Mouse (Mus musculus) cerebellum, postnatal 36 days (tissue): ENCODE measurements around the gene Crtc3.

Experiments used
- DNase-seq, 2 experiments: peaks; one replicate each; pipeline ENCODE4 v3.0.0; 2021 to 2022; ENCODE audit warnings: mixed read lengths in 2 of 2

Gene Crtc3

GRCm38 (mm10) chr7:80688556-80689220 lies at the start of gene Crtc3:
TSS of gene Crtc3 (minus strand) at chr7:80688877.
- peak; percentile 75 to 77 for DNase-seq

- no peak for DNase-seq
Measured at GRCm38 (mm10) chr7:80736199-80736598, 47.5 kb upstream of the Crtc3 start.

- DNase-seq: peak in 1 of 2 experiments; percentile 20
Measured at GRCm38 (mm10) chr7:80732986-80733385, 44.3 kb upstream of the Crtc3 start.

GRCm38 (mm10) chr7:80729662-80730061 lies 41.0 kb upstream of the Crtc3 start:
- peak; percentile 73 to 76 for DNase-seq

- no peak for DNase-seq
Measured at GRCm38 (mm10) chr7:80721041-80721440, 32.4 kb upstream of the Crtc3 start.

GRCm38 (mm10) chr7:80719582-80719981 lies 30.9 kb upstream of the Crtc3 start:
- no peak for DNase-seq

GRCm38 (mm10) chr7:80719038-80719437 lies 30.4 kb upstream of the Crtc3 start:
- no peak for DNase-seq

- no peak for DNase-seq
Measured at GRCm38 (mm10) chr7:80718471-80718870, 29.8 kb upstream of the Crtc3 start.

GRCm38 (mm10) chr7:80716758-80717157 lies 28.1 kb upstream of the Crtc3 start:
- DNase-seq: no peak

GRCm38 (mm10) chr7:80715306-80715705 lies 26.6 kb upstream of the Crtc3 start:
- DNase-seq: no peak

- no peak for DNase-seq
Measured at GRCm38 (mm10) chr7:80711496-80711895, 22.8 kb upstream of the Crtc3 start.

GRCm38 (mm10) chr7:80710333-80710732 lies 21.7 kb upstream of the Crtc3 start:
- no peak for DNase-seq

GRCm38 (mm10) chr7:80704066-80704465 lies 15.4 kb upstream of the Crtc3 start:
- DNase-seq: no peak

- DNase-seq: no peak
Measured at GRCm38 (mm10) chr7:80702510-80702909, 13.8 kb upstream of the Crtc3 start.

GRCm38 (mm10) chr7:80699709-80700108 lies 11.0 kb upstream of the Crtc3 start:
- no peak for DNase-seq

GRCm38 (mm10) chr7:80698940-80699339 lies 10.3 kb upstream of the Crtc3 start:
- no peak for DNase-seq

GRCm38 (mm10) chr7:80697859-80698258 lies 9.2 kb upstream of the Crtc3 start:
- DNase-seq: no peak

- no peak for DNase-seq
Measured at GRCm38 (mm10) chr7:80696903-80697302, 8.2 kb upstream of the Crtc3 start.

- DNase-seq: no peak
Measured at GRCm38 (mm10) chr7:80696334-80696733, 7.7 kb upstream of the Crtc3 start.

GRCm38 (mm10) chr7:80692472-80692871 lies 3.8 kb upstream of the Crtc3 start:
- DNase-seq: no peak

- DNase-seq: no peak
Measured at GRCm38 (mm10) chr7:80691131-80691530, 2.5 kb upstream of the Crtc3 start.

- no peak for DNase-seq
Measured at GRCm38 (mm10) chr7:80689221-80689591, 529 bp upstream of the Crtc3 start.

- DNase-seq: peak; percentile 64 to 74
Measured at GRCm38 (mm10) chr7:80687721-80688555, 739 bp downstream of the Crtc3 start.

GRCm38 (mm10) chr7:80685639-80686038 lies 3.0 kb downstream of the Crtc3 start:
- no peak for DNase-seq
